Mouse (Mus musculus): ENCODE data around the gene Abcg5. TPM values are rescaled to one million over a fixed set of nuclear protein-coding genes. Genes with fewer than 3 reads are reported as not detected.

Gene Abcg5
- total and polyA plus RNA-seq, 3 experiments: not detected

DNA sequence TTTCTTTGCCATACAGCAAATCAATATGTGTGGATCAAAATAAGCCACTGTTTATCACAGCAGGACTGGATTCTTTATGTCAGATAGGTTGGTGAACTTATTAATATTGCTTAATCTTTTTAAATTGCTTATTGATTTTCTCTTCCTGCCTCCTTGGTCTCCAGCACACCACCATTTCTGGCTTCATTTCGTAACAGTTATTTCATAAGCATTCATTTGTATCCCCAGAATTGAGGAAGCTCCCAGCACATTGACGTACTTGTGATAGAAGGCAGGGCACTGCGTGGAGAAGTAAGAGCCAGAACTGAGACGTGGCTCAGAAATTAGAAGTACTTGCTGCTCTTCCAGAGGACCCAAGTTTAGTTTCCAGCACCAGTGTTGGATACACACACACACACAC, 35.2 kb downstream of the Abcg5 start:
- Histone ChIP-seq H3K27ac (no peak overlapping the region), H3K36me3 (ENCODE audit: control insufficient read depth, insufficient read depth, low read length) (no peaks in the 10 kb centered on the region), H3K79me2 (replicated peaks; ENCODE audit: control insufficient read depth, insufficient read depth, low read length) (no peaks in the 10 kb centered on the region), H3K27me3 (ENCODE audit: control insufficient read depth, insufficient read depth, low read length) (no peaks in the 10 kb centered on the region), H3K4me3 (no peak overlapping the region), H3K4me1 (ENCODE audit: control insufficient read depth, insufficient read depth, low read length) (peaks cover 3% of the 10 kb centered on the region), H3K9ac (ENCODE audit: low read depth, low read length) (no peak overlapping the region)
- DNase-seq: no peak
- TF ChIP-seq POLR2A (IDR thresholded peaks at IDR 0.05; ENCODE audit: insufficient read depth, low read depth, low read length): no peak
- TF ChIP-seq EP300 (IDR thresholded peaks at IDR 0.05; ENCODE audit: insufficient read depth, low read depth, low read length): no peak
- TF ChIP-seq CTCF (IDR thresholded peaks at IDR 0.05): no peak
- 89% methylated on average over 4 of the region's 4 CpGs for WGBS
- intact Hi-C loops (cut with DNase I): no loop called here

DNA sequence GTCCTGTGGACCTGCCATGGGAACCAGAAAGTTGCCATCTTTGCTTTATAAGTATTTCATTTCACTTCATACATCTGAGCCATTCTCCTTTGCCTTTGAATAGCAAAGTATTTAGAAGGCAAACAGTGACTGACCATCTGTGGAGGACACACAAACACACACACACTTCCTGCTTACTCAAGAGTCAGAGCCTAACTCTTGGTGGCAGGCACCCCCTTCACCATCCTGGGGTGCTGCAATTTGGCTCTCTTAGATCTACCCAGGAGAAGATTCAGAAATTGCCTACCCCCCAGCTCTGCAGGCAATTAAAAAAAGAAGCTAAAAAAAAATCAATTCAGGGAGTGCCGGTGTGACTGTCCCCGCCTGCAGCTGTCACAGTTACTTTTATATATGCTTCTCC, 36.3 kb downstream of the Abcg5 start:
- WGBS: 78% methylated on average over 2 of the region's 2 CpGs
- Histone ChIP-seq H3K27me3 (ENCODE audit: control insufficient read depth, insufficient read depth, low read length) (no peaks in the 10 kb centered on the region), H3K79me2 (replicated peaks; ENCODE audit: control insufficient read depth, insufficient read depth, low read length) (no peaks in the 10 kb centered on the region), H3K27ac (no peak overlapping the region), H3K4me3 (no peak overlapping the region), H3K9ac (ENCODE audit: low read depth, low read length) (no peak overlapping the region), H3K36me3 (ENCODE audit: control insufficient read depth, insufficient read depth, low read length) (no peaks in the 10 kb centered on the region), H3K4me1 (ENCODE audit: control insufficient read depth, insufficient read depth, low read length) (peaks cover 3% of the 10 kb centered on the region)
- intact Hi-C loops (cut with DNase I): no loop called here
- DNase-seq: no peak
- TF ChIP-seq CTCF (IDR thresholded peaks at IDR 0.05) (no peak), POLR2A (IDR thresholded peaks at IDR 0.05; ENCODE audit: insufficient read depth, low read depth, low read length) (no peak), EP300 (IDR thresholded peaks at IDR 0.05; ENCODE audit: insufficient read depth, low read depth, low read length) (no peak)

DNA sequence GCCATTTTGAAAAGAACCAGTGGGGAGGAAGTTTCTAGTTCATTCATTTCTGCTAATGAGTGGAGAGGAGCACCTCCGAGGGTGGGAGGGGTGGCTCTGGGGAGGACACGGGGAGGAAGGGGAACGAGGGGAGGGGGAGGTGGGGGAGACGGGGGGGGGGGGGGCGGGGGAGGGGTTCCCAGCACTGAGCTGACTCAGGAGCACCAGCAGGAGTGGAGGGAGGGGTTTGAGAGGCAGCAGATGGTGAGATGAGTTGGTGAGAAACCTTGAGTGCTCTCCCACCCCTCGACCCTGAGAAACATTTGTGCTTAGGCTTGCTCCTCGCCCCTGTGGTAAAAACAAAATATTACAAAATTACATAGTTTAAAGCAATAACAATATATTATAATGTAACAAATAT, 36.9 kb downstream of the Abcg5 start:
- DNase-seq: no peak
- no peak overlapping the region for H3K27ac ChIP-seq
- no peak overlapping the region for H3K4me3 ChIP-seq
- H3K79me2 ChIP-seq (replicated peaks; ENCODE audit: control insufficient read depth, insufficient read depth, low read length): no peaks in the 10 kb centered on the region
- no peak for TF ChIP-seq POLR2A (IDR thresholded peaks at IDR 0.05; ENCODE audit: insufficient read depth, low read depth, low read length)
- no peak for TF ChIP-seq EP300 (IDR thresholded peaks at IDR 0.05; ENCODE audit: insufficient read depth, low read depth, low read length)
- TF ChIP-seq CTCF (IDR thresholded peaks at IDR 0.05): no peak
- H3K9ac ChIP-seq (ENCODE audit: low read depth, low read length): no peak overlapping the region
- intact Hi-C loops (cut with DNase I): no loop called here
- no peaks in the 10 kb centered on the region for H3K36me3 ChIP-seq (ENCODE audit: control insufficient read depth, insufficient read depth, low read length)
- no peaks in the 10 kb centered on the region for H3K27me3 ChIP-seq (ENCODE audit: control insufficient read depth, insufficient read depth, low read length)
- H3K4me1 ChIP-seq (ENCODE audit: control insufficient read depth, insufficient read depth, low read length): peaks cover 3% of the 10 kb centered on the region
- 28% methylated on average over 5 of the region's 7 CpGs for WGBS

DNA sequence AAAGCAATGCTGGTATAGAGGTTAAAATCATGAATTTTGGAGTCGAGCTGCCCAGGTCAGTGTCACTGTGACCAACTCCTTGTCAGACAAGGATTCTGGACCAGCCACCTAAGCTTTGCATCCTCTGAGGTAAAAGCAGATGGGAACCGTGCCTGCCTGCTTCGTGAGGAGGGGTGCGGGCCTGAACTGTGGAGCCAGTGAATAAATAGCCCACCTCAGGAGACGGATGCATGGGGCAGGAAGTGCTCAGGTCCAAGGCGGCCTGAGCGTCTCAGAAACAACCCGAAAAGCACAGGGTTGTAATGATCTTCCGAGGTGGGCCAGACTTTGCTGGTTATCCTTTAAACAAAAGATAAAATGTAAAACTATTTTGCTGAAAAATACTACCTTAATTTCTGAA, 37.7 kb downstream of the Abcg5 start:
- peaks cover 3% of the 10 kb centered on the region for H3K4me1 ChIP-seq (ENCODE audit: control insufficient read depth, insufficient read depth, low read length)
- H3K27ac ChIP-seq: no peak overlapping the region
- H3K27me3 ChIP-seq (ENCODE audit: control insufficient read depth, insufficient read depth, low read length): no peaks in the 10 kb centered on the region
- H3K79me2 ChIP-seq (replicated peaks; ENCODE audit: control insufficient read depth, insufficient read depth, low read length): no peaks in the 10 kb centered on the region
- H3K4me3 ChIP-seq: no peak overlapping the region
- intact Hi-C loops (cut with DNase I): no loop called here
- TF ChIP-seq EP300 (IDR thresholded peaks at IDR 0.05; ENCODE audit: insufficient read depth, low read depth, low read length): no peak
- no peak for TF ChIP-seq POLR2A (IDR thresholded peaks at IDR 0.05; ENCODE audit: insufficient read depth, low read depth, low read length)
- TF ChIP-seq CTCF (IDR thresholded peaks at IDR 0.05): no peak
- 50% methylated on average over 9 of the region's 9 CpGs for WGBS
- DNase-seq: no peak
- H3K36me3 ChIP-seq (ENCODE audit: control insufficient read depth, insufficient read depth, low read length): no peaks in the 10 kb centered on the region
- H3K9ac ChIP-seq (ENCODE audit: low read depth, low read length): no peak overlapping the region

DNA sequence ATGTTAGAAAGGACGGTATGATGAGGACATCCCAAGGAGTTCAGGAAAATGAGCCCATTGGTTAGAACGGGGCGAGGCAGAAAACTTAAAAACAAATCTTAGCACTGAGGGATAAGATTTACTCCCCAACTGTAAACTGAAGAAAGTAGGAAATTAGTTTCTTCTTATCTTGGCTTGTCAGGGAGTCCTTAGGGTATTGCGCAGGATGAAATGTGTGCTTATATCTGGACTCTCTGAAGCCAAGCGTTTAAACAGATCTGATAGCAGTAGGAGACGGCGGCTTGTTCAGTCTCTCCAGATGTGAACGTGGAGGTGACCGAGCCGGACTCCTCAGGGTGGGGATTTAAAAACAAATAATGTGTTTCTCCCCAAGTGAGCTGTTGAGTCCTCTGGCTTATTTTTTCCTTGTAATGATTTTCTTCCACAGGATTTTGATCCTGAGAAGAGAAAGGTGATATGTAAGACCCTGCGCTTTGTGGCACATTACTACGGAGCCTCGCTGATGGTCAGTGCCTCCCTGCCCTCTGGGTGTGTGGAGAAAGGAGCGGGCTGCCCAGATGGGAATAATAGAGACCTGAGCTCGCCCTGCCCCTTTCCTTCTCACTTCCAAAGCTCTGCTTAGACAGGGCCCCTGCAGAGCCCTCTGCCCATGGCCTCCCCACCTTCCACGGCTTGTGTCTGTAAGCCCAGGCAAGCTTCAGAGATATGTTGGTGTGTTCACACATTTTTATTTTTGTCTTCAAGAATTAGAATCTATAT, 38.3 kb downstream of the Abcg5 start:
- intact Hi-C loops (cut with DNase I): no loop called here
- TF ChIP-seq POLR2A (IDR thresholded peaks at IDR 0.05; ENCODE audit: insufficient read depth, low read depth, low read length): no peak
- TF ChIP-seq CTCF (IDR thresholded peaks at IDR 0.05): no peak
- no peak for TF ChIP-seq EP300 (IDR thresholded peaks at IDR 0.05; ENCODE audit: insufficient read depth, low read depth, low read length)
- 45% methylated on average over 16 of the region's 16 CpGs for WGBS

DNA sequence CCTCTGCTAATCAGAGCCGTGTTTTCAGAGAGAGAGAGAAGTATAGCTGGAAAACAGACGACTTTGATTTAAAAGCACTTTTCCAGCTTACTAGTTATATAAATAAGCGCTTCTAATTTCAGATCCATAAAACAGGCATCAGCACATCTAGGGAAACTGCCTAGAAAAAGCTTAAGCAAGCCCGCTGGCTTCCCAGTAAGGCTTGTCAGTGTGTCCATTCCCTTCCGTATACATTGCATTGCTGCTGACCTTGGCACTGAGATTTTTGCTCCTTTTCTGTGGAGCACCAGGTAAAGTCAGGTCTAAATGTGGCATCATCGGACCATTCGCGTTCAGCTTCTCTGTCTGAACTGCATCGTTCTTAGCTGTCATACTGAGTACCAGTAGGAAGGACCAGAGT, 40.5 kb downstream of the Abcg5 start:
- no peaks in the 10 kb centered on the region for H3K79me2 ChIP-seq (replicated peaks; ENCODE audit: control insufficient read depth, insufficient read depth, low read length)
- H3K27ac ChIP-seq: no peak overlapping the region
- DNase-seq: no peak
- no peak overlapping the region for H3K9ac ChIP-seq (ENCODE audit: low read depth, low read length)
- peaks cover 8% of the 10 kb centered on the region for H3K4me1 ChIP-seq (ENCODE audit: control insufficient read depth, insufficient read depth, low read length)
- H3K27me3 ChIP-seq (ENCODE audit: control insufficient read depth, insufficient read depth, low read length): no peaks in the 10 kb centered on the region
- TF ChIP-seq CTCF (IDR thresholded peaks at IDR 0.05) (no peak), EP300 (IDR thresholded peaks at IDR 0.05; ENCODE audit: insufficient read depth, low read depth, low read length) (no peak), POLR2A (IDR thresholded peaks at IDR 0.05; ENCODE audit: insufficient read depth, low read depth, low read length) (no peak)
- H3K36me3 ChIP-seq (ENCODE audit: control insufficient read depth, insufficient read depth, low read length): no peaks in the 10 kb centered on the region
- H3K4me3 ChIP-seq: no peak overlapping the region
- intact Hi-C loops (cut with DNase I): no loop called here
- 90% methylated on average over 9 of the region's 9 CpGs for WGBS

More for the DNA sequence above, 38.3 kb downstream of the Abcg5 start:
- H3K4me1 ChIP-seq (ENCODE audit: control insufficient read depth, insufficient read depth, low read length): peaks cover 5% of the 10 kb centered on the region
- no peaks in the 10 kb centered on the region for H3K79me2 ChIP-seq (replicated peaks; ENCODE audit: control insufficient read depth, insufficient read depth, low read length)
- H3K27me3 ChIP-seq (ENCODE audit: control insufficient read depth, insufficient read depth, low read length): no peaks in the 10 kb centered on the region
- H3K36me3 ChIP-seq (ENCODE audit: control insufficient read depth, insufficient read depth, low read length): no peaks in the 10 kb centered on the region
- no peak overlapping the region for H3K27ac ChIP-seq
- no peak for DNase-seq
- no peak overlapping the region for H3K9ac ChIP-seq (ENCODE audit: low read depth, low read length)
- no peak overlapping the region for H3K4me3 ChIP-seq
